27 mouse cellular contexts compared by ENCODE assay signal in the genomic region with DNA sequence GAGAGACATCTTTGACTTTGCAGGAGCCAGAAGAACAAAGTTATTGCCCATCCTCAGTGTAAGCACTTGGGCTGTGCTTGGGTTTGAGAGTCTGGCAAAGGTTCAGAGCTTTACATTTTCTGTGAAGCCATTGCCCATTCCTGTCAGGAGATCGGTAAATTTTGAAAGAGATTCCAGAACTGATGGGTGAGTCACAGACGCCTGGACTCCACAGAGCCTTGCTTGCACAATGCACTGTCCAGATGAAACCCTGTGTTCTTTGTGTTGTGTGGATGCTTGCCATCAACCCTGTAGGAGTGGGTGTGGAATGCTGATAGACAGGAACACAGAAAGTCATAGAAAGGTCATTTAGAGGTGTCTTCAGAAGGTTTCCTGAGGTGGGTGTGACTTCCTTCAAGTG.
DNase-seq lines count a peak whose midpoint lies in the region; ATAC-seq and TF ChIP-seq lines count a peak whose summit lies in the region.
"Had no signal": no experiment of that assay in that cellular context is flagged by ENCODE, and none has a peak within 500 bp of the region (broad histone marks: within the 10 kb centered on the region; RNA-seq: fewer than 3 reads in every experiment).

No protein-coding gene starts in this region.

- no peak for TF ChIP-seq POLR2A in lung, adult 2 months (IDR thresholded peaks at IDR 0.05; ENCODE audit: borderline replicate concordance, extremely low read depth, low read depth, low read length)

- H3K27me3 ChIP-seq in intestine, embryonic 16.5 days (replicated peaks; ENCODE audit: control insufficient read depth, insufficient read depth, low read length) = no peaks in the 10 kb centered on the region
- H3K27me3 ChIP-seq: heart, embryonic 13.5 days; hindbrain, embryonic 15.5 days; liver, embryonic 12.5 days; megakaryocyte, embryonic 14.5 days; midbrain, embryonic 13.5 days; neural tube, embryonic 13.5 days had no signal

- H3K36me3 ChIP-seq in intestine, embryonic 16.5 days (ENCODE audit: control insufficient read depth, insufficient read depth, low read length) = no peaks in the 10 kb centered on the region
- H3K36me3 ChIP-seq: heart, embryonic 13.5 days; hindbrain, embryonic 10.5 days; hindbrain, embryonic 15.5 days; liver, embryonic 12.5 days; midbrain, embryonic 13.5 days; neural tube, embryonic 13.5 days had no signal

- no peaks in the 10 kb centered on the region for H3K4me1 ChIP-seq in lung, adult 2 months (ENCODE audit: control insufficient read depth, insufficient read depth, low read length)
- H3K4me1 ChIP-seq in intestine, embryonic 16.5 days (ENCODE audit: control insufficient read depth, insufficient read depth, low read length) = no peaks in the 10 kb centered on the region
- H3K4me1 ChIP-seq: heart, embryonic 13.5 days; hindbrain, embryonic 10.5 days; hindbrain, embryonic 15.5 days; liver, embryonic 12.5 days; megakaryocyte, embryonic 14.5 days; midbrain, embryonic 13.5 days; neural tube, embryonic 13.5 days had no signal

- DNase-seq in adrenal gland, adult 2 months = peak; percentile 56
- DNase-seq in adrenal gland, postnatal 4 days (ENCODE audit: low spot score in 2 of 2) = no peak
- peak; percentile 50 for DNase-seq in R1 (ENCODE audit: low read depth, low spot score)
- DNase-seq in adrenal gland, postnatal 14 days = peak; percentile 48
- peak; percentile 77 for DNase-seq in gonadal fat pad, adult 2 months (ENCODE audit: low read depth)
- DNase-seq in lung, adult 2 months = no peak
- no peak for DNase-seq in testis, postnatal 14 days (ENCODE audit: low spot score)
- DNase-seq: cerebellum, adult 9-10 months; gastrocnemius, postnatal 25 days; heart, postnatal 14 days; kidney, adult 2 months; kidney, postnatal 4 days; left cerebral cortex, postnatal 4 days; liver, postnatal 0 days; lung, postnatal 4 days; thymus, postnatal 4 days had no signal

- whole genome bisulfite sequencing in lung, adult 2 months = 68% methylated on average over 2 of the region's 2 CpGs
- WGBS in intestine, embryonic 16.5 days = 66% methylated on average over 2 of the region's 2 CpGs

- no peak overlapping the region for H3K4me2 ChIP-seq in intestine, embryonic 16.5 days (ENCODE audit: low read depth, low read length)
- H3K4me2 ChIP-seq: heart, embryonic 13.5 days; hindbrain, embryonic 15.5 days; liver, embryonic 12.5 days; midbrain, embryonic 13.5 days; neural tube, embryonic 13.5 days had no signal

- H3K4me3 ChIP-seq in lung, adult 2 months (replicated peaks; ENCODE audit: extremely low read depth, low read depth, low read length) = no peak overlapping the region
- no peak overlapping the region for H3K4me3 ChIP-seq in intestine, embryonic 16.5 days (ENCODE audit: low read length)
- H3K4me3 ChIP-seq: heart, embryonic 13.5 days; hindbrain, embryonic 10.5 days; hindbrain, embryonic 15.5 days; liver, embryonic 12.5 days; megakaryocyte, embryonic 14.5 days; midbrain, embryonic 13.5 days; neural tube, embryonic 13.5 days had no signal

- no peaks in the 10 kb centered on the region for H3K9me3 ChIP-seq in intestine, embryonic 16.5 days (ENCODE audit: control insufficient read depth, low read length)
- H3K9me3 ChIP-seq: hindbrain, embryonic 10.5 days; hindbrain, embryonic 15.5 days; liver, embryonic 12.5 days; midbrain, embryonic 13.5 days; neural tube, embryonic 13.5 days had no signal

- TF ChIP-seq CTCF in lung, adult 2 months (IDR thresholded peaks at IDR 0.05; ENCODE audit: insufficient read depth, low read length) = no peak

- H3K9ac ChIP-seq in intestine, embryonic 16.5 days (ENCODE audit: low read depth, low read length) = no peak overlapping the region
- H3K9ac ChIP-seq: heart, embryonic 13.5 days; hindbrain, embryonic 15.5 days; liver, embryonic 12.5 days; liver, postnatal 0 days; midbrain, embryonic 13.5 days; neural tube, embryonic 13.5 days had no signal

- no peak overlapping the region for H3K27ac ChIP-seq in intestine, embryonic 16.5 days (ENCODE audit: low read length)
- H3K27ac ChIP-seq: heart, embryonic 13.5 days; hindbrain, embryonic 10.5 days; hindbrain, embryonic 15.5 days; liver, embryonic 12.5 days; midbrain, embryonic 13.5 days; neural tube, embryonic 13.5 days had no signal

- no peak for ATAC-seq in intestine, embryonic 16.5 days
- ATAC-seq: forebrain, embryonic 14.5 days; inflammation-experienced regulatory T-cells, adult 6 months; liver, embryonic 12.5 days; liver, postnatal 0 days; lung, postnatal 0 days; midbrain, embryonic 13.5 days had no signal

Comparison
In these comparisons a context has a peak if more than half of its experiments do, and no peak if none do; other contexts are left out.
1. DNase-seq: peak in adrenal gland, adult 2 months (single experiment), R1 (single experiment), adrenal gland, postnatal 14 days (single experiment) and gonadal fat pad, adult 2 months (single experiment); none in adrenal gland, postnatal 4 days (0 of 2), lung, adult 2 months (single experiment) and testis, postnatal 14 days (single experiment).